Mouse (Mus musculus) testis, postnatal 10 days (tissue): ENCODE measurements at regions not wholly inside any gene's neighbourhood (a gene's known extent, or its start where the extent isn't known, plus 50 kb on each side); places are given as distances from the start of the nearest gene placed in this dataset.

ENCODE experiments used
- DNase-seq: peaks from one replicate; pipeline ENCODE4 v3.0.0; 2021; ENCODE audit warnings: low spot score

- DNase-seq = no peak
Measured at GRCm38 (mm10) chr16:78015401-78015800, 285.9 kb upstream of the Cxadr start.

DNA sequence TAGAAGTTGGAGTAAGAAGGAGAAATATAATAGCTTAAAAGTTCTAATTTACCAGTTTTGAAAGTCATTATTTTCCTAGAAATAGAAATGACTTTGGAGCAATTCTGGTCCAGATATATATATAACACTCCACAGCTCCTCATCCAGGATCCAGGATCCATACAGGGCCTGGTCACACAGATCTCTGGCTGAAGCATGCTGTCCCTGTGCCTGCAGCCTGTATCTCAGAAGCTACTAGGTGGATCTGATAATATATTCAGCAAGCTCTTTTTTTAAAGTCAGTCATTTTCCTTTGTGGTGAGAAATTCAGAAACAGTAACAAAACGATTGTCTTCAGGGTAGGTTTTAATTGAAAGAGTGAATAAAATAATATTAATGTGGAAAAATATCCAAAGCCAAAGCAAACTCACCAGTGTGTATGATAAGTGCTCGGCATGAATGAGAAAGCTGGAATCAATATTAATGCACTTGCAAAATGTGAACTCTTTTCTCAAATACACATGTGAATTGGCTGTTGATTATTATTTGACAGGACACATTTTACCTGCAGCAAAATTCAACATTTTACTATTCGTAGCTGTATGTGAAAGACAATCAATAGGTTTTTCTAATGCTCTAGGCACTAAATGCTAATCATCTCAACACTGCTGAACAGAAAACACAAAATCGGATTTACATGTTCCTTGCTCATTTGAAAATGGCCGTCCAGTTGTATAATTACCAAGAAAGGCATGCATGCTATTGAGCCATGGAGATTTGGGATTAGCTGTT, 288.1 kb upstream of the Cxadr start:
- no peak for DNase-seq

DNA sequence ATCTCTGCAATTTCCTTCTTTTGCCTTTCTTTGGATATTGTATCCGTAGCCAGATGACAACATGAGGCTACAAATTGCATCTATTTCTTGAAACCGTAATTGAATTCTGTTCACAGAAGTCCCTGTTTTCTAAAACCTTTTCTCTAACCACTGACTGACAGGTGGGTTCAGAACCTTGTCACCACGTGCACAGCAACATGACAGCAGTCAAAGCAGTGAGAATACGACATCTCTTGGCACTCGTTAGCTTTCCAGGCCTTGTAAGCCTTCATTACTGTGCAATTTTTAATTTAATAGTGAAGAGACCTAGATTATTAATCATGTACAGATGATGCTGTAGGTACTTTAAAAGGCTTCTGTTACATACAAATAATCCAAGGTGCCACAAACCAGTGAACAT, 297.3 kb upstream of the Cxadr start:
- DNase-seq = no peak

GRCm38 (mm10) chr16:77992986-77993385, 308.3 kb upstream of the Cxadr start:
- no peak for DNase-seq

DNA sequence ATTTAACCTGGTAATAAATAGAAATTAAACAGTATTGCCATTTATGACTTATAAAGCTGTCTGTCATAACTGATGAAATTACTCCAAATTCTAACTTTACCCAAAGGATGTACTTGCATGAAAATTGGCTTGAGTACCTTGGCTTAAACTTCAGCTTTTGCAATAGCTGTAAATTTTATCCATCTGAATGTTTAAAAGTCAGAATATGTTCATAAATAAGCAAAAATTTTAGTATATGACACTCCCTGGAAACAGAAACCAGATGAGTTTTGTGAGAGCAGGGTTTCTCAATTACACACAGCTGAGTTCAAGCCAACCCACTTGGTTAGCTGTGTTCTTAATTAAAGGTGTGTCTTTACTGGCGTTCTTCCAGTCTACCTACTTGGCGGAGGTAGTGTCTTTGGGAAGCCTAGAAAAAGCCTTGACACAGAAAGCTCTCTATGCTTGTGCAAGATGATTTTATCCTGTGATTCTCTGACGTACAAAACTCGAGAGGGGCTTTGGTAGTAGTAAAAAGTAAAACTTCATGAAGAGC, 311.4 kb upstream of the Cxadr start:
- no peak for DNase-seq

- DNase-seq = no peak
Measured at GRCm38 (mm10) chr16:77989139-77989538, 312.1 kb upstream of the Cxadr start.

DNA sequence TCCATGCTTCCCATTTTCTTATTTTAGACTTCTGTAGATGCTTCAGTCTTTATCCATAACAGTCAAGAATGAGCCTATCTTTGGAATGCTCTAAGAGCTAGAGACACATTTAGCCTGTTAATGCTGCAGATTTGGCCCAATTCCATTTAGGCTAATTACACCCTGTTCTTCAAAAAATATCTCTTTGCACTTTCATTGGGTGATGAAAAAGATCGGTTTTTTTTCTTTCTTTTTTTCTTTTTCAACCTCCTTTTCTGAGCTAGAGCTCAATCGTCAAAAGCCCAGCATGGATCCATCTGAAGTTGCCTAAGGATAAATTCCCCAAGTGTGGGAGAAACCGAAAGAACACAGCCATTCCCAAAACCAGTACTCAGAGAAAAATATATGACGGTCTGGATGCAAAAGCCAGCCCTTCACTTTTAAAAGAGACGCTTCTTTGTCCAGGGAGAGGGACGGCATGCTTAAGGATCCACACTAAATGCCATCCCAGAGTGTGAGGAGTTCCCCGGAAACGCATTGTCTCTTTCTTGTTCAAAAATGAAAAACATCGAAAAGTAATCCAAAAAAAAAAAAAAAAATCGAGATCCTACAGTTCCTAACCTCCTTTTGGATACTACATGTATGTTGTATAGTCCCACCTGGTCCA, 314.3 kb upstream of the Cxadr start:
- no peak for DNase-seq

DNA sequence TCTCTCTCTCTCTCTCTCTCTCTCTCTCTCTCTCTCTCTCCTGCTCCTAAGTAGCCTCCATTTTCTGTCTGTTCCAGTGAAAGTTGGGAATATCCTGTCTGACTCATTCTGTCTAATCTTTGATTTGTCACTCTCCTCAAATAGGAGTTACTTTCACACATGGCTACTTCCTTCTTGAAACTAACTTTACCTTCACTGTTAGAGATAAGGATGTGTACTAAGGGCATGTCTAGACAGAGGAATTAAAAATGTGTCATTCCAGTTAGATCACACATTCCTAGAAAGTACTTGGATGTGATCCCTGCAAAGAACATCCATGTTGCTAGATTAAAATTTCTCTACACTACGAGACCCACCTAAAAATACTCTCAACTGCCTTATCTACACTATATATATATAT, 346.9 kb upstream of the Gm11146 start:
- no peak for DNase-seq

DNA sequence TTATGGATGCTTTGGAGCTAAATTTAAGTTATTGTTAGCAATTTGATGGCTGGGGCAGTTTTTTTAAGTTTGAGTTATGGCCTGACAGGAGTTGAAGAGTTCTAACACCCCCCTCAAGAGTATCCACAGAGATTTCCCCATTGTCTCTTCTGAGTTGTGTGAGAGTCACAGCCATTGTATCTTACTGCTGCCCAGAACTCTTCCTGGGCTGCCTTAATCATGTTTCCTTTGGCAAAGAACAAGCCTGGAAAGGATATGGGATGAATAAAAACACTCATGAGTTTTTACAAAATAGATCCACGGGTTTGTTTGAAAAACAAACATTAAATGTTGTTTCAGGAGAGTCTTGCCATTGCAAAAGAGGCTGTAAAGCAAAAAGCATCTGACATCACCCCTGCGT, 343.5 kb upstream of the Gm11146 start:
- no peak for DNase-seq

DNA sequence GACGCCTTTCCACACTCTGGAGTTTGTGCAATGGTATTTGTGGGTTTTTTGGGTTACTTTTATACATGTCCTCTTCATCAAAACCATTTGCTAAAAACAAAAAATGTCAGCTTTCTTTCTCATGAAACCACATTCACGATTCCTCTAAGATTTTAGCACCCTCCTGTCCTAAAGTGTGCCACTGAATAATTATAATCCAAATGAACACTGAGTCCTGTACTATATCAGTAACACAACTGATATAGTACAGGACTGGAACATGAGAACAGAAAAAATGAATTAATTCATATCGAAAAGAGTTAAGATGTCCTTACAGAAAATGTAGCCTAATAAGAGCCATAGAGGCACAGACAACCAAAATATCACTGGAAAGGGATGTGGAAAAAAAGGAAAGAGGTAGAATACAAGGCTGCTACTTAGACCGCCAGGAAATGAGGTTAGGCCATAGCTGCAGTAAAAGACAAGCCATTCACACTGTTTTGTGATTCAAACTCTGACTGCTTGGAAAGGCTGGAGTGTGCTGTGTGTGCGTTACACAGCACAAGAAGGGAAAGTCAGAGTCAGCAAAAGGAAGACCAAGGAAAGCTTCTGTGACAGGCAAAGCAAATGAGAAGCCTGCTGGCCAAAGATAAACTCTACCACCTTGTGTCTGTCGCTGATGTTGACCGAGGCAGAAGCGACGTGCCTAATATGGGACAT, 329.3 kb upstream of the Gm11146 start:
- DNase-seq = no peak

DNA sequence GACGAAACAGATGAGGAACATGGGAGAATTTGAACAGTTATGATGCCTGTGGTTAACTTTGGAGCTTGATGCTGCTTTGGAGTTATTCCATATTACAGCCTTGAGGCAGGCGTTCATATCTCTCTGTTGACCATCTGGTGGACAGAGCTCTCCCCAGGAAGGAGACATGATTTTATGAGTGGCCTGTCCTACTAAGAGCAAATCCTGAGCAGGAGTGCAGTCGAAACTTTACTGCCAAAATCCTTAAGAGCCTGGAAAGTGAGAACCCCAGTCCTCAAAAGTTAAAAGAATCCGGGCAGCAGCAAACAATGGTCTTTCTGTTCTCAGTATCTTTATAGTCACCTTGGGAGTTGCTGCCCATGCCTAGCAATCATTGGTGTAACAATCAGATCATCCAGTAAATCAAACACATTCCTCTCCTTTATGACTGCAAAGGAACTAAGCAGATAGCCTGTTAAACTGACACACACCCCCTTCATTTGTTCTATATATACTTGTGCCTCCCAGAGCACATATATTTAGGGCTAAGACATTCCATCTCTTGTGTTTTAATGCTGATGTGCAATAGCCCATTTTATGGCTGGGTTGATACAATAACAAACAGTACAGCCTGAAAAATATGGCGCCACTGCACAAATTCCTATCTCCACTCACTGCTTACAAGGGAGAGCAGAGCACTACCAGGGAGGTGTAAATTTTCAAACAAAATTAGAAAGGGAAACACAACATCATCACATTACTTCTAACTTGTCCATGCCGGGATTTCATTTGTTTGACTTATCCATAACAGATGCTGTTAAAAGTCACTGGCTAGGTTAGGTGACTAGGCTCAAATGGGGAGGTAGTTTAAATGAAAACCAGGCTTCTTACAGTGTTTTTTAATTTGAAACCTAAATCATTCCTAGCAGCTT, 312.5 kb upstream of the Gm11146 start:
- no peak for DNase-seq

DNA sequence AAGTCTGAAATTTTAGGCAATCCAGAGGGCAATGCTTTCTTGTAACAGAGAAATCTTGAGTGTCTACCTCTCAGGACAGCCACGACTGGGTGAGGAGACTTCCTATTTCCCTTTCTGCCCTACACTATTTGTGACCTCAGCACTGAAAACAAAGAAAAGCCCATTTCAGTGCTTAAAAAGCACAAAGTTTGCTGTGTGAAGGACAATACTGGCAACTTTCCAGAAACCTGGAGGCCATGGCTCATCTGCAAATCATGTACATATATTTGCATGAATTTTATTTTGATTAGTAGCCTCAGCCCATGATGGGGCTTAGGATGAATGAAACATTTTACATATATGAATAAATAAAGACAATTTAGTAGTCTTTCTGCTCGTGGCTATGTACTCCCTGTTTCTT, 292.4 kb upstream of the Gm11146 start:
- no peak for DNase-seq

- DNase-seq = no peak
Measured at GRCm38 (mm10) chr16:77893690-77894089, 291.8 kb upstream of the Gm11146 start.

GRCm38 (mm10) chr16:77892731-77893130, 290.8 kb upstream of the Gm11146 start:
- no peak for DNase-seq

- DNase-seq = no peak
Measured at GRCm38 (mm10) chr16:77889348-77889747, 287.5 kb upstream of the Gm11146 start.

DNA sequence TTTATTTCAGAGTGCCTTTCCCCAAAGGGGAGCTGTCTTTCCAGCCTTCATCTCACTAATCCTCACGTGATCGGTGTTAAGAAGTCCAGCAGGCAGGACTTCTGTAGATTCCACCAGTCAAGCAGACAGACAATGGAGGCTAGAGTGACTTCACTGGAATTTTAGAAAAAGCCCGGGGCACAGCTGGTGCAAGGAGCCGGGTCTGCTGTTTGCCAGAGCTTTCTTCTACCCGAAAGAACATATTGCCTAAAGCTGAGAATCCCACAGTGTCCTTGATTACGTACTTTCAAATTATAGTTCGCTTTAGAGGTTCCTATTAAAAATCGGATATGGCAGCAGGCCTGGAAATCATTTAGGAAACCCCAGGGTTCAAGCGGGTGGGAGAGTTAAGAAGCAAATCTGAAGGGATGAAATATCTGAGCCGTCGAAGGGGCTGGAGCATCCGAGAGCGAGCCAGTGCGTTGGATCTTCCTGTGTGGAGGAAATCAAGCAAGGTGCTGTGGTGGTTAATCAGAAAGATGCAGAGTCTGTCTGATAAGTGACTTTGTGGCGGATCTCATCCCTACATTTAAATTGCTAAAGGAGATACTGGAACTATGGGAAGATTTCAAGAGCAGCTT, 283.3 kb upstream of the Gm11146 start:
- DNase-seq = no peak

- no peak for DNase-seq
Measured at GRCm38 (mm10) chr16:77884495-77884894, 282.6 kb upstream of the Gm11146 start.

DNA sequence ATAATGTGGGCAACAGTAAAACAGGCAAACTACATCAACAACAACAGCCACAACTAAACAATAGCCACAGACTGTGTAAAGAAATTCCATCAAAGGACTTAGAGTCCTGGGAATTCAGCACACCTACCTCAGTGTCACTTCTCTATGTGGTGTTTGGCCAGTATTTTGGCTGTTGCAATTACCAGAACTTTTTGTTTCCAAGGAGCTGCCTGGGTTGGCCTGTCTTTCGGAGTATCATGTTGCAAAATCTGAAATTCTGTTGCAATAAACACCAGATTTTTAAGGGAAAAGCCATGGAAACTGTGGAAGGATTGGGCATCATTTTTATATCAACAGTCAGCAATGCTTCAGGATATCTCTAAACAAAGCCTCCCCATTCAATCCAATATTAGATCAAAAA, 275.1 kb upstream of the Gm11146 start:
- no peak for DNase-seq

- no peak for DNase-seq
Measured at GRCm38 (mm10) chr16:77863246-77863645, 261.4 kb upstream of the Gm11146 start.

- no peak for DNase-seq
Measured at GRCm38 (mm10) chr16:77852066-77852781, 250.3 kb upstream of the Gm11146 start.
